Mouse (Mus musculus) forebrain, embryonic 16.5 days (tissue): Measurements from ENCODE around the gene Eif2s3y. TPM values are rescaled to one million over a fixed set of nuclear protein-coding genes. Genes with fewer than 3 reads are reported as not detected.

Experiments
- ATAC-seq: fragments of 200-750 bp; cut with Nextera tagmentation; 2 replicates; pipeline ENCODE4 v1.8.0; 2017; ENCODE audit warnings: mild to moderate bottlenecking, moderate library complexity
- H3K27ac ChIP-seq: fragments of 300-500 bp; sonication (generic); 2 replicates; pipeline ENCODE4 v1.5.1; 2014; ENCODE audit warnings: low read length, control low read depth
- H3K27me3 ChIP-seq: fragments of 300-500 bp; sonication (generic); replicated peaks from 2 replicates; pipeline ENCODE4 v1.6.1; 2014; ENCODE audit warnings: low read length; ENCODE audit not compliant: control insufficient read depth, insufficient read depth
- H3K36me3 ChIP-seq: fragments of 300-500 bp; sonication (generic); 2 replicates; pipeline ENCODE4 v1.6.1; 2014; ENCODE audit not compliant: control insufficient read depth, insufficient read depth
- H3K4me1 ChIP-seq: fragments of 300-500 bp; sonication (generic); replicated peaks from 2 replicates; pipeline ENCODE4 v1.6.1; 2014; ENCODE audit warnings: low read length; ENCODE audit not compliant: control insufficient read depth, insufficient read depth
- H3K4me2 ChIP-seq: fragments of 300-500 bp; sonication (generic); 2 replicates; pipeline ENCODE4 v1.6.1; 2014; ENCODE audit warnings: mild to moderate bottlenecking, low read length, control low read depth
- H3K4me3 ChIP-seq: fragments of 300-500 bp; sonication (generic); replicated peaks from 2 replicates; pipeline ENCODE4 v1.5.1; 2014; ENCODE audit warnings: mild to moderate bottlenecking, low read length, control low read depth
- H3K9ac ChIP-seq: fragments of 300-500 bp; sonication (generic); replicated peaks from 2 replicates; pipeline ENCODE4 v1.6.1; 2014; ENCODE audit warnings: low read depth, low read length, control low read depth
- H3K9me3 ChIP-seq: fragments of 300-500 bp; sonication (generic); 2 replicates; pipeline ENCODE4 v1.6.1; 2016; ENCODE audit warnings: low read length; ENCODE audit not compliant: control insufficient read depth
- WGBS: fragments of 180-500 bp; shearing (Covaris S2); extraction: QIAGEN DNeasy Blood & Tissue Kit; methylation state at CpG from one replicate; pipeline ENCODE4 v1.1.7; 2014; 5-methylcytosine and 5-hydroxymethylcytosine counted together
- microRNA-seq: library from miRNA; unstranded; fragments of <30 nt; microRNA quantifications from one replicate; pipeline ENCODE4, GENCODE M21; 2017
- polyA plus RNA-seq: library from polyadenylated mRNA; unstranded; fragments of >200 nt; fragmentation: Nextera tagmentation; extraction: Ambion mirVana; gene quantifications from 2 replicates; pipeline ENCODE4 v1.2.1, GENCODE M21; 2015

Eif2s3y gene
- 32.1 and 55.6 TPM in 2 replicates for polyA plus RNA-seq

DNA sequence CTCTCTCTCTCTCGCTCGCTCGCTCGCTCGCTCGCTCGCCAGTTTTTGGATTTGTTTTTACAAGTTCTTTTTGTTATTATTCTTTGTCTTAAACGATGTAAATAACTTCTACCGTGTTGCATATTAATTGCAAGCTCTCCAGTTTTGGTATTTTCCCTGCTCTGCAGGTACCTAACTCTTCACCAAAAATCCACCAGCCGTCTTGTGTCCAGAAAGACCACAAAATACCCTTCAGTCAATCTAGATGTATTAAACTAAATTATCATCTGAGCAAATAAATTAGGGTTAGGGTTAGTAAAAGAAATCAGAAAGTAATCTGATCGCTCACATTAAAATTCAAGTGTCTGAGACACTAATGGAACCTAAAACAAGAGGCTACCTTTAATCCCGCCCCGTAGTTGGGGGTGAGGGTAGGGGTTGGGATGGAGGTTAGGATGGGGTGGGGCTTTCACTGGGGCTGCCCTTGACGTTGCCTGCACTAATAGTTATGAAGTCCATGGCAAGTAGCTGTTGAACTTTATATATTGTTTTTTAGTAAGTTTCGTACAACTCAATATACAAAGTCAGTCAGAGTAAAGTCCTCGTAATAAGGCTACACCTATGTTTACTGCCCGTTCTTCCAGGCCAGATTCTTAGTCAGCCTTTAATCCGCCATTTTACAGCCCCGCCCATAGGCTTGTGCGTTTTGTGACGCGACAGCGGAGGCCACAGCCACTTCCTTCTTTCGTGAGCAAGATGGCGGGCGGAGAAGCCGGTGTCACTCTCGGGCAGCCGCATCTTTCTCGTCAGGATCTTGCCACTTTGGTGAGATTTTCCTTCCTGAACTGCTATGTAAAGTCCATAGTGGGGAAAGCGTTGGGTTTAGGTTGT lies at the start of gene Eif2s3y:
Gene Eif2s3y (plus strand): TSS at position 662 of the 870 bp plus-strand sequence.
- 12% methylated on average over 19 of the region's 31 CpGs for WGBS
- Histone ChIP-seq H3K9me3 (no peaks in the 10 kb centered on the region), H3K4me3 (peak within 1 kb of the TSS; percentile 43), H3K4me1 (no peaks in the 10 kb centered on the region), H3K4me2 (peak within 1 kb of the TSS; percentile 31; the same call in 1 of the 2 replicates), H3K9ac (no peak within 1 kb of the TSS), H3K36me3 (no peaks in the 10 kb centered on the region), H3K27ac (no peak within 1 kb of the TSS), H3K27me3 (no peaks in the 10 kb centered on the region)
- peak; percentile 100 for ATAC-seq

Small RNA genes within 50 kb of the gene (microRNA-seq; reads per million reads assigned to microRNA genes)
- not detected for gene Gm47281

Other genes starting within 250 kb of the Eif2s3y start
- not detected in 2 replicates for gene Zfy1, start 213.1 kb upstream of the Eif2s3y start, polyA plus RNA-seq
- 0.09 and 0.14 TPM in 2 replicates for gene Uba1y, start 191.9 kb upstream of the Eif2s3y start, polyA plus RNA-seq
- 7.4 and 12.3 TPM in 2 replicates for gene Kdm5d, start 112.8 kb upstream of the Eif2s3y start, polyA plus RNA-seq
- gene Uty, start 235.2 kb downstream of the Eif2s3y start, polyA plus RNA-seq: 7.5 and 9.7 TPM in 2 replicates